Mouse (Mus musculus) liver, postnatal 0 days (tissue): ENCODE data around the gene Slc23a2.

Experiments used
- CTCF ChIP-seq: sonication (generic); IDR thresholded peaks from 2 replicates; pipeline ENCODE4 v1.5.1; 2016; ENCODE audit warnings: antibody characterized with exemption, low read depth
- EP300 ChIP-seq: IDR thresholded peaks from 2 replicates; pipeline ENCODE4 v1.6.1; 2016; ENCODE audit warnings: antibody characterized with exemption, low read depth, mild to moderate bottlenecking

- no peak for TF ChIP-seq CTCF
- no peak for TF ChIP-seq EP300
These were observed 117.5 kb downstream of the Slc23a2 start for GRCm38 (mm10) chr2:132027366-132027765.
